Mouse (Mus musculus): ENCODE measurements around the gene Gm12355. TPM values are rescaled to one million over a fixed set of nuclear protein-coding genes. Genes with fewer than 3 reads are reported as not detected.

The Gm12355 gene
- total and polyA plus RNA-seq, 3 experiments = 2.0 to 24.2 (median 3.0) TPM

DNA sequence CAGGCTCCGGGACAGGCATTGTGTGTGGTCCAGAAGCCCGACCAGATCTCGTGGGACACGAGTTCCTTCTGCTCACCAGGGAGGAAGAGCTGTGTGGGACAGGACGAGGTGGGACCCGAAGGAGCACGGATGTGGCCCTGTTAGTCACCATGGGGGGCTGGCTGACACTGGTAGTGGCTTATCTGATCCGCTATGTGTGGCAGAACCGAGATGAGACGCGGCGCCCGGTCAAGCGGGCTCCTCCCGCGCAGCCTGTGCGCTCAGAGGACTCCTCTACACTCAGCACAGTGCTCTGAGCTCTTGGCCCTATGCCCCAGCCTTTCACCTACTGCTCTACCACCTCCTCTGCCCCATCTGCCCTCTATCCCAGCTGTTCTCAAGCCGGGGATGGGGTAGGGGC, 26.2 kb downstream of the Gm12355 start:
- Histone ChIP-seq H3K4me1 (ENCODE audit: control insufficient read depth in 1 of 2, insufficient read depth in 2 of 2) (peaks cover 14 to 32% of the 10 kb centered on the region in 2 experiments), H3K27me3 (replicated peaks) (peaks cover 50% of the 10 kb centered on the region), H3K79me2 (replicated peaks; ENCODE audit: control insufficient read depth, extremely low read depth, insufficient read depth, poor library complexity, severe bottlenecking) (no peaks in the 10 kb centered on the region), H3K4me3 (replicated peaks in 1 of 3; ENCODE audit: low read depth in 2 of 3, low read length in 2 of 3, poor library complexity in 1 of 3) (no peak overlapping the region), H3K27ac (ENCODE audit: insufficient read depth, low read depth) (no peak overlapping the region), H3K36me3 (replicated peaks in 1 of 2; ENCODE audit: control insufficient read depth in 1 of 2, insufficient read depth in 1 of 2, low read length in 1 of 2) (no peaks in the 10 kb centered on the region), H3K9me3 (replicated peaks; ENCODE audit: low read length) (no peaks in the 10 kb centered on the region), H3K9ac (ENCODE audit: insufficient read depth, low read depth) (no peak overlapping the region), H3K4me2 (ENCODE audit: insufficient read depth, low read depth, poor library complexity, severe bottlenecking) (no peak overlapping the region)
- dilution Hi-C loops (cut with MboI; ENCODE audit: extremely low pct_ligation_motif_present, extremely low pct_unique_long_range_greater_than_20kb, low sequenced_read_pairs) (no loop called here), in situ Hi-C loops (cut with MboI; ENCODE audit: low pct_ligation_motif_present, low pct_unique_long_range_greater_than_20kb, low sequenced_read_pairs) (no loop called here)
- no peak for DNase-seq (ENCODE audit: extremely low read depth)
- no peak for TF ChIP-seq USF1 (IDR thresholded peaks at IDR 0.05; ENCODE audit: low read depth, low read length)
- TF ChIP-seq MAZ (IDR thresholded peaks at IDR 0.05; ENCODE audit: low read depth, low read length) = no peak
- no peak for TF ChIP-seq EP300 (IDR thresholded peaks at IDR 0.05; ENCODE audit: low read length)
- no peak for TF ChIP-seq ZNF384 (IDR thresholded peaks at IDR 0.05; ENCODE audit: low read depth, low read length)
- no peak for TF ChIP-seq JUND (conservative IDR thresholded peaks at IDR 0.05; ENCODE audit: low read depth, low read length)
- TF ChIP-seq RCOR1 (conservative IDR thresholded peaks at IDR 0.05; ENCODE audit: low read depth, low read length) = no peak
- TF ChIP-seq POLR2AphosphoS2 (IDR thresholded peaks at IDR 0.05; ENCODE audit: low read depth, low read length) = no peak
- TF ChIP-seq E2F4 (IDR thresholded peaks at IDR 0.05; ENCODE audit: insufficient replicate concordance, low read depth, low read length) = no peak

DNA sequence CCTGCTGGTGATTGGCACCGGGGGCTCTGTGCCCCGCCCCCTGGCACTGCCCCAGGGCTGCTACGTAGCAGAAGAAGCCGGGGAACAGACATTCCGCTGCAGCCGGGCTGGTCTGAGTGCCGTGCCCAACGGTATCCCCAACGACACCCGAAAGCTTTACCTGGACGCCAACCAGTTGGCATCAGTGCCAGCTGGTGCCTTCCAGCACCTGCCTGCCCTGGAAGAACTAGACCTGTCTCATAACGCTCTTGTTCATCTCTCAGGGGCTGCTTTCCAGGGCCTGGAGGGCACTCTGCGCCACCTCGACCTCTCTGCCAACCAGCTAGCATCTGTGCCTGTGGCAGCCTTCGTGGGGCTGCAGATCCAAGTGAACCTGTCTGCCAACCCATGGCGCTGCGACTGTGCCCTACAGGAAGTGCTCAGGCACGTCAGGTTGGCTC, 26.6 kb downstream of the Gm12355 start:
- H3K4me1 ChIP-seq (ENCODE audit: control insufficient read depth in 1 of 2, insufficient read depth in 2 of 2) = peaks cover 14 to 32% of the 10 kb centered on the region in 2 experiments

More for the DNA sequence above, 26.6 kb downstream of the Gm12355 start:
- TF ChIP-seq HCFC1 (IDR thresholded peaks at IDR 0.05; ENCODE audit: low read depth, low read length) = no peak
- TF ChIP-seq USF1 (IDR thresholded peaks at IDR 0.05; ENCODE audit: low read depth, low read length) = no peak
- TF ChIP-seq CHD1 (IDR thresholded peaks at IDR 0.05; ENCODE audit: low read depth, low read length) = no peak
- TF ChIP-seq RAD21 (IDR thresholded peaks at IDR 0.05; ENCODE audit: low read depth, low read length) = no peak
- TF ChIP-seq PAX5 (IDR thresholded peaks at IDR 0.05; ENCODE audit: low read length) = no peak
- no peak for TF ChIP-seq IRF4 (IDR thresholded peaks at IDR 0.05; ENCODE audit: low read depth, low read length)
- TF ChIP-seq TBP (conservative IDR thresholded peaks at IDR 0.05; ENCODE audit: low read depth, low read length) = no peak
- TF ChIP-seq KAT2A (IDR thresholded peaks at IDR 0.05; ENCODE audit: insufficient replicate concordance, low read length) = no peak
- no peak for TF ChIP-seq MEF2A (IDR thresholded peaks at IDR 0.05; ENCODE audit: borderline replicate concordance, low read depth, low read length)
- TF ChIP-seq ZC3H11A (IDR thresholded peaks at IDR 0.05; ENCODE audit: low read depth, low read length) = no peak
- TF ChIP-seq BHLHE40 (IDR thresholded peaks at IDR 0.05; ENCODE audit: low read depth, low read length) = no peak
- TF ChIP-seq USF2 (conservative IDR thresholded peaks at IDR 0.05; ENCODE audit: low read depth, low read length) = no peak
- no peak for TF ChIP-seq ETS1 (conservative IDR thresholded peaks at IDR 0.05; ENCODE audit: low read depth, low read length)
- TF ChIP-seq ZMIZ1 (IDR thresholded peaks at IDR 0.05; ENCODE audit: low read depth, low read length) = no peak
- no peak for TF ChIP-seq GABPA (IDR thresholded peaks at IDR 0.05; ENCODE audit: insufficient replicate concordance, low read depth, low read length)
- TF ChIP-seq RCOR1 (conservative IDR thresholded peaks at IDR 0.05; ENCODE audit: low read depth, low read length) = no peak
- no peak for TF ChIP-seq ZKSCAN1 (IDR thresholded peaks at IDR 0.05; ENCODE audit: borderline replicate concordance, low read depth, low read length)
- TF ChIP-seq POLR2A (IDR thresholded peaks at IDR 0.05; ENCODE audit: low read depth, low read length) = no peak
- dilution Hi-C loops (cut with MboI; ENCODE audit: extremely low pct_ligation_motif_present, extremely low pct_unique_long_range_greater_than_20kb, low sequenced_read_pairs) (no loop called here), in situ Hi-C loops (cut with MboI; ENCODE audit: low pct_ligation_motif_present, low pct_unique_long_range_greater_than_20kb, low sequenced_read_pairs) (no loop called here)
- Histone ChIP-seq H3K27me3 (replicated peaks) (peaks cover 47% of the 10 kb centered on the region), H3K9ac (ENCODE audit: insufficient read depth, low read depth) (no peak overlapping the region), H3K79me2 (replicated peaks; ENCODE audit: control insufficient read depth, extremely low read depth, insufficient read depth, poor library complexity, severe bottlenecking) (no peaks in the 10 kb centered on the region), H3K4me3 (replicated peaks in 1 of 3; ENCODE audit: low read depth in 2 of 3, low read length in 2 of 3, poor library complexity in 1 of 3) (no peak overlapping the region), H3K36me3 (replicated peaks in 1 of 2; ENCODE audit: control insufficient read depth in 1 of 2, insufficient read depth in 1 of 2, low read length in 1 of 2) (no peaks in the 10 kb centered on the region), H3K9me3 (replicated peaks; ENCODE audit: low read length) (no peaks in the 10 kb centered on the region), H3K4me2 (ENCODE audit: insufficient read depth, low read depth, poor library complexity, severe bottlenecking) (no peak overlapping the region), H3K27ac (ENCODE audit: insufficient read depth, low read depth) (no peak overlapping the region)
- DNase-seq (ENCODE audit: extremely low read depth) = no peak

All from CH12.LX (cell line).